Mouse (Mus musculus) CD4-positive helper T cell, adult 2 months (primary cell): ENCODE results near the gene Gm33543.

Experiments used
- DNase-seq: peaks from one replicate; pipeline ENCODE4 v3.0.0-alpha.2; 2012; ENCODE audit warnings: low read depth, missing footprints, low spot score

The Gm33543 gene

DNA sequence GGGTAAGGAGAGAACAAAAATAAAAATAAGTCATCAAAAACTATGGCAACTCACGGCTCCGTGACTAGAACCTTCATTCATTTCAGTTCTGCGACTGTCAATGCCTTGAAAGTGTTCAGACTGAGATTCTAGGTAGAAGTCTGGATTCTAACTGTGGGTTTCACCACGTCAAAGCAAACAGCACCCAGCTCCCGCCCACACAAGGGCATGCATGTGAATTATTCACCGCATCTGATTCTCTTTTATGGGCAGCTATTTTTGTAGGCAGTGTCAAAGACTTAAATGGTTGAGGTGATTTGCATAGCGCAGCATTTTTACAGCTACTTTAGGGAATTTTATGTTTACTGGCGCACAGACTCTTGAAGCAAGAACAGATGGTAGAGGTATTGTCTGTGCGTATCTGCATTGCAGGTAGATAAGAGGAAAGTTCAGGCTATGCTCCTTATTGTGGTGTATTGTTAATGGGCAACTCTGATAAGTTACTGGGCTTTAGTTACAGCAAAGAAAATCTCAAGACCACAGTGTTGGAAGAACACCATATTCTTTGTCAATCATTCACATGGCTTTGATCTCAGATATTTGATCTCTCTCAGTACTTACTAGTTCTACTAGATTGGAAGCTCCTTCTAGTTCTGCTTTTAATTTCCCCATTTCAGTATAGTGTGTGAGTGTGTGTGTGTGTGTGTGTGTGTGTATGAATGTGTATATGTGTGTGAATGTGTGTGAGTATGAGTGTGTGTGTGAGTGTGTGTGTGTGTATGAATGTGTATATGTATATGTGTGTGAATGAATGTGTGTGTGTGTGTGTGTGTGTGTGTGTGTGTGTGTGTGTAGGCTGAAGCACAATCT lies at the start of gene Gm33543:
Gm33543 (minus strand) TSS at position 142 of the 849 bp plus-strand sequence.
- DNase-seq: peak; percentile 71

DNA sequence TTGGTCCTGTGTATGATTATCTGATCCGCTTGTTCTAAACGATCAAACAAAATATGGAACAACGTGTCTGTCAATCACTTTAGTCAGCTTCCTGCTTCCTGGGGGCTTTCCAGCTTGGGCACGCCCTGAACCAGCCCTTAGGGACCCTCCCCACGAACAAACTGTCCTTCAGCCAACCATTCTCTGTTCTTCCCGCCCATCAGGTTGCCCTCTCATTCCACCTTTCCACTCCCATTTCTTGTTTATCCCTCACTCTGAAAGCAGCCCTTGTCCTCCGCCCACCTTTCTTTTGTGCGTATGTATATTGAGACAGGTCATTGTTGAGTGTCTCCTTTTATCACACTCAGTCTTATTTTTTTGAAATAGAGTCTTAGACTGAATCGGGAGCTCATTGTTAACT lies 49.4 kb upstream of the Gm33543 start:
- DNase-seq: no peak

DNA sequence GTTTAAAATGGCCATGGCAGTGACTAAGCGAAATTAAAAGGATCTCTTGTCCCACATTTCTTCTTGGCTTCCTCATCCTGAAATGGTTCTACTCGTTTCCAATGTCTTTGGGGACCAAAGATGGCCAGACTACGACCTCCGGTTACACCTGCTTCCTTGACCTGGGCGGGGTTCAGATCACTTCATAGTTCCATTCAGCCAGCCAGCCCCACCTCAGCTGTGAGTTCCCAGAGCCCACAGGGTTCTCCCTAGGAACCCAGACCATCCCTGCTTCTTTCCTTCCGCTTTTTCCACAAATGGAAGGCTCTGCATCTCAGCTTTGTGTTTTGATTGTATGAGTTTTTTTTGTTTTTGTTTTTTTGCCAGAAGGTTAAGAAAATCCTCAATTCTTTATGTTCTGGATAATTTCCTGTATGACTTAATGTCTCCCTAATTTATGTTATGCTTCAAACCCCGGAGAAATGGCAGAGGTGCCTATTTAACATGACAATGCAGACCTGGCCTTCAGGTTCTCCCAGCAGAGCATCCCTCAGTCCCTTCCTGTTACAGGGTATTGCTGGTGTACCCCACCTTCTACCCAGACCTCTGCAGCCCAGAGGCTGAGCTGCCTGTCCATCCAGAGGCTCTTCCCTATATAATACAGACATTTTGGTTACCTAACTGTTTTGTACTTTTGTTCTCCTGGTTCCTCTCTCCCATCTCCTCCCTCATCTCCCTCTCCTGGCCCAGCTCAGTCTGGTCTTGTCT lies 48.7 kb upstream of the Gm33543 start:
- DNase-seq: no peak

DNA sequence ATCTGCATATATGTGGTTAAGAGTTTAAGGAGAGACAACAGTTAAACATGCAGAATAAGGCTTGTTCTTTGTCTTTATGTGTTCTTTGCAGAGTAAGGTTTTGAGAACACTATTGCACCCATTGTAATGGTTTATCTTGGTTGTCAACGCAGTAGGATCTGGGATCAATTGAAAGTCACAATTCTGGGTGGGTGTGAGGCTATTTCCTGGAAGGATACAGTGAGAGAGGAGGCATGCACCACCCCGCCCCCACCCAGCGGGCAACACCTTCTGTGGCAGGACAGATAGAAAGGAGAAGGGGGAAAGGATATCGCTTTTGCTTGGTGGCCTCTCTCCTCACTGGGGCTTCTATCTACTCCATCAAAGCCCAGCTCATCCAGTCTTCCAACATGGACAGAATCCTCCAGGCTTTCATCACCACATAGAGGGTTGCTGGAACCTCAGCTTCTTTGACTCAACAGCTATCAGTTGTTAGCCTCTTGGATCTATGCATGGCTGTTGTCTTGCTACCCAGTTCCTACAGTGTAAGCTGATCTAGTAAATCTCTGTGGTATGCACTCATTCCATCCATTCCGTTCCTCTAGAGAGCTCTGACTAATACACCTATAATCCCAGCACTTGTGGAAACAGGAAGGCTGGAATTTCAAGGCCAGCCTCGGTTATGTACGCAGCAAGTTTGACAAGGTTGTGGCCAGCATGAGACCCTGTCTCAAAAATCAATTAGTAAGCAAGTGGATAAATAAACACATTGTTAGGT lies 41.2 kb upstream of the Gm33543 start:
- DNase-seq: no peak

DNA sequence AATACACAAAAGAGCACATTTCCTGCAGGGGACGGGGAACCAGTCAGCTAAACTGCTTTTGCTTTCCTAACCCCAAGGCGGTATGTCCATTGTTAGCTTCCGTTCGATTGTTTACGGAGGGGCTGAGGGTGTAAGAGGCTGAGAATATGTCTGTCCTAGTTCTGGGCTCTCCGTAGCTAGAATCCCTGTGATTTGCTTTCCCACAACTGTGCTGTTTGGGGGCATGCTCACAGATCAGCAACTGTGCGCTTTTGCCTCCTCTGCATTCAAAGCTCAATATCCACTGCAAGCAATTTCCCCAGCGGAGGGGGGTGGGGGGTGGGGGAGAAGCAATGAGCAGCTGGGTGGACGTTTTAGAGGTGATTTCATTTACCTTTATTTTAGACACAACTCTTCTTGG lies 39.3 kb upstream of the Gm33543 start:
- no peak for DNase-seq

DNA sequence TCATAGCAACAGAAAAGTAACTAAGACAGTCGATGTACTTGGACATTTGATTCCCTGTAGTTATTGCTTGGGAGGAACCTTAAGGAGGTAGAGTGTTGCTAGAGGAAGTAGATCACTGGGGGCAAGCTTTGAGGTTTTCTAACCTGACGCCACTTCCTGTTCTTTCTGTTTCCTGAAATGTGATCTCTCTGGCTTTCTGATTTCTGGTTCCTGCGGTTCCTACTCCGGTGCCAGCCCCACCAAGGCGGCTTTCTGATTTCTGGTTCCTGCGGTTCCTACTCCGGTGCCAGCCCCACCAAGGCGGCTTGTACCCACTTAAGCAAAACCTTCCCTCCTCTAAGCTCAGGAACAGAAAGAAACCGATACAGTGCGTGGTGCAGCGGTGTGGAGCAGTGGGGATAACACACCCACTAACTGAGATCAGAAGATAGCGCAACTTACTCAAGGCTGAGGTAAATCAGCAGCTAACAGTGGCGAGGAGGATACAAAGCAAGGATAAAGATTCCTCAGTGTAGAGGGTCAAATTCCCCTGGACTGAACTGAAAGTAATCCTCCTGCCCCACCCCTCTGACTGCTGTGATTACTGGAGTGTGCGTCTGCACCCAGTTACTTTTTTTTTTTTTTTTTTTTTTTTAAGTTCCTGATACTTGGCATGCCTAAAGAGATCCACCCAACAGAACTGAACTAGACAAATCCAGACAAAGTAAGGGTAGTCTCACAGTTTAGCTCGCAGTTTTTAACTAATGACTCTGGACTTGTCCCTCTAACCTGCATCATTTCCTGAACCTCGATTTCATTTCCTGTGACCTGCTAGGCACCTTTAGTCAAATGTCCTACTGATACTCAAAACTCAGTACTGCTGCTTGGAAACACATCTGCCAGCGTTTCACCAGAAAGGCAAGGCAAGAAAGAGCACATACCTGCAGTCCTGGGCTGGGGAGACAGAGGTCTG lies 37.5 kb upstream of the Gm33543 start:
- DNase-seq: peak; percentile 71

DNA sequence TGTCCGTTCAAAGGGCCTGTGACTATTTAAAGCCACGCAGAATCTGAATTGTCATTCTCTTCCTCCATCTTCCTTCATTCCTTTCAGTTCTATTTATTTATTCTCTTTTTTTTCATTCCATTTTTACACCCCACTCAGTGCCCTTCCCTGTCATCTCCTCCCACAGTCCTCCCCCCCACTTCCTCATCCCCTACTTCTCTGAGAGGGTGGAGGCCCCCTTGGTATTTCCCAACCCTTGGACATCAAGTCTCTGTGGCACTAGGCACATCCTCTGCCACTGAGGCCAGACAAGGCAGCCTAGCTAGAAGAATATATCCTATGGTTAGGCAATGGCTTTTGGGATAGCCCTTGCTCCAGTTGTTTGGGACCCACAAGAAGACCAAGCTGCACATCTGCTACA lies 28.1 kb upstream of the Gm33543 start:
- no peak for DNase-seq

DNA sequence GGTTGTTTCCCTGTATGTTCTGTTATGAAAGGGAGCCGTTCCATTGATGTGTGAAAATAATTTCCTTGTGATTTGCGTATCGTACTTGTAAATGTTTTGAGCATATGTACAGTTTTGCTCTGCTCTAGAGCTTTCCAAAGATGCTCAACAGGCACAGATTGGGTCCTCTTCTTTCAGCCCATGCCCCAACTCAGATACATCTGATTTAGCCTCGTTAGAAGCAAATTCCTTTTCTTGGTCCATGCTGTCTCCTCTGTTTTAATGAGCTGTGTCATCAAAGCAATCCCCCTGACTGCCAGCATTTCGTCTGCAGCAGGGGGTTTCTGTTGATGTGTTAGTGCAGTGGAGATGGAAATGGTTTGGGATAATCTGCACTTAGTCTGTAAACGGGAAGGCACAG lies 25.6 kb upstream of the Gm33543 start:
- DNase-seq: no peak

DNA sequence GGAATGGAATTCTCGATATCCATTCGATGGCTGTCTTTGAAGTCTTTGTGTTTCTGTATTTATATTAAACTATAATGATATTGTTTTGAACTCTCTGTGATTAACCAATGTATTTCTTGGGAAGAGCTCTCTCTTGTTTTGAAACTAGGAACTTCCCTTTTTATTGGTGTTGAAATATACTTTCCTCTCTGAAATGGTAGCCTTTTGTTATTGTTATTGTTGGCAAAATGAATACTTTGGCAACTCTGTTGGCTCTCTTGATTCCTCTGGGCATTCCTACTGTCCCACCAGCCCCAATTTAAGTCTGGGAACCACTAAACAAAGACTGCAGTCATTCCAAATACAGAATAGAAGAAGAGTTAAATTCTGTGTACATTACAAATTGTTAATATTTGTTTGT lies 24.9 kb upstream of the Gm33543 start:
- no peak for DNase-seq

DNA sequence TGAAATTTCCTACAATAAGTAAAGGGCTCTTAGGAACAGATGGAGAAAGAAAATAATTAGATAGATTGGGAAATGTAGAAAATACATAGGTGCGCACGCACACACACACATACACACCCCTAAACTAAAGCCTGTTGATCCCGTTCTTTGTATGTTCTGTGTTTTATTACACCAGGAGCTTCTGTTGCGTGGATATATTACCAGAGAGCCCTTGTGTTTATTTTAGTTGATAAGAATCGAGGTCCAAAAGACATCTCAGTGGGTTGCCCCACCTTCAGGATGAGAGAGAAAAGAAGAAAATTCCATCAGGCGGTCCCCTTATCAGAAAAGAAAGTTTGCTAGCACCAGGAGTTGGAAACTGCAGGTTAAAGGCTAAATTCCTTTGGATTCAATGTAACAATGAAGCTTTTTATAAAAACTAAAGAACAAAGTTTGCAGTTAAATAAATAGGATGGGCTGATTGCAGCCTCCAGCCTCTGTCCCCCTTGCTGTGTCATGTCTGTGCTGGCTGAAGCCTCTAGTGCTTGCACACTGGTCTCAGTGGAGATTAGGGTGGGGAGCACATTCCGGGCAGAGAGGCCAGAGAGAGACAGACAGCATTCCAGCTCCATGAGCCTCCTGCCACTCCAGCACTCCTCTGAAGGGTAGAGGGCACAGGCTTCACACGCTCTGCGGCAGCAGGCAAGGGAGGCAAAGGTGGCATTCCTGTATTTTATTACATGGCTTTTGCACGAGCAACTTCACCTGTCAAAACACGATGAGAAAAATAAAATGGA lies 21.8 kb upstream of the Gm33543 start:
- no peak for DNase-seq

DNA sequence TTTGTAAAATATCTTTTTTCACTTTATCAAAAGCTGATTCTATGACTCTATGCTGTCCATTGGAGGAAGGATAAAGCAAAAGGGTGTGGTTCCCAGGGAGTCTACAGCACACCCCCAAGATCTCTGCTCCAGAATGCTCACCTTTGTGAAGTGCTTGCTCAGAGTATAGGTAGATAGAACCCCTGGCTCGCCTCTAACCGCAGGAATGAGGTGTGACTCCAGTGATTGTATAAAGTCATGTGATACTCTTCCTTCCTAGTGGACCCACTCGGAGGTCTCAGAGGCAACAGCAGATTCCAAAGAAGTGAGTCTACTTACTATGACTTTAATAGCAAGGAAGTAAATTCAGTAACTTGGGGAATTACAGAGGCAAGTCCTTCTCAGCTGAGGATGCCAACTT lies 19.9 kb upstream of the Gm33543 start:
- no peak for DNase-seq

DNA sequence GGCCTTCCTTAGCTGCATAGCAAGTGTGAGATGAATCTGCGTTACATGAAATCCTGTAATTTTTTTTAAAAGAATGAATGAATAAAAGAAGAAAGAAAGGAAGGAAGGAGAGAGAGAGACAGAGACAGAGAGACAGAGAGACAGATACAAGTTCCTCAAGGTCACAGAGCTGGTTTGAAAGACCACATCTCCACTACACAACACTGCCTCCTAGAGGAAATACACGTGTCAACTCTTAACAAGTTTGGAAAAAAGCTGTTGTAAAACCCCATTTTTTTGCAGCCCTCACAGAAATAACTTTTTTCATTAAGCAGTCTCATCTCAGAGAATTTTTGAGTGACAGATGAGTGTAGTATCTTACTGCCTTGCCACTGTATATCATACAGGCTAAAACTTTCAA lies 15.4 kb upstream of the Gm33543 start:
- peak; percentile 66 for DNase-seq

DNA sequence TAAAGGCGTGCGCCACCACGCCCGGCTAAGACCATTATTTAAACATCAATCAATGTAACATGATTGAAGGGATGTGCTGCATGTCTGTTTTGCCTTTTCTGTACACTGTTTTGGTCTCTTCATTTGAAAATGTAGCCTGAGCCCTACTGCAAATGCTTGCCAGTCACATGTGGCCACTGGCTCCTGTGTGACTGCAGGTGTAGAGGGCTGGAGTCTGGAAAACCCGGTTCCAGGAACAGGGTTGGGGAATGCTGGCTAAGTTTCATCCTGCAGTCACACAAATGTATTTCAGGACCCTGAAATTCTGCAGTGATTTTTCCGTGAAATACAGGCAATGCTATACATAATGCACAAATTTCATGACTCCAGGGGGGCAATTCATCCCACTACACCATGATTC lies 12.7 kb upstream of the Gm33543 start:
- DNase-seq: no peak

DNA sequence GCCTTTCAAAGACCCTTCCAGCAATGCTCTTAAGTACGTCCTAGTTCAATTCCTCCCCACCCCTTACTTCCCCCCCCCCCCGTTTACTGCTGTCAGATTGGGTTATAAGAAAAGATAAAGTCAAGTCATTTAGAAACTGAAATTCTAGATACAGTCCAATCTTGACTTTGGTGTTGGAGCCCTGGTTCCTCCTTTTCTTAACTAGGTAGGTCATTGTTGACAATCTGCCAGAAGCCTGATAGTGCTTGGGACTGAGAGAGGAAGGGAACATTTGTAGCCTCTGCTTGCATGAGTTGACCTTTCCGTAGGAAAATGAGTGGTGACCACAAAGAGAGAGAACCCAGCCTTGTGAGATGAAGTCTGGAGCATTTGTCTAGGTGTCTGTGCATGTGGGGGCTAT lies 7.8 kb upstream of the Gm33543 start:
- DNase-seq: no peak

DNA sequence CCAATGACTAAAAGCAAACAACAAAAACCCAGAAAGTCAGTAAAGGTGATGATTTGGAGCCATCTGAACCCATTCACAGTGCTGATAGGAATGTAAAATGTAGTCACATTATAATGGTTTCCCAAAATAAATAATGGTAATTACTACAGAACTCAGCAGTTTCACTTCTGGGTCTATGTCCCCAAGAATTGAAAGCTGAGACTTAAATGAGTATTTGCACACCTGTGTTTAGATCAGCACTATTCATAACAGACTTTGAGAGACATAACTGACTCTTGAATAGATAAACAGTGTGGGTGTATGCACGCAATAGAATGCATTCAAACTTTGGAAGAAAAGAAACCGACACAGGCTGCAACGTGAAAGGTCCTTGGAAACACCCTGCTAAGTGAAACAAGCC lies 4.0 kb upstream of the Gm33543 start:
- DNase-seq: no peak

DNA sequence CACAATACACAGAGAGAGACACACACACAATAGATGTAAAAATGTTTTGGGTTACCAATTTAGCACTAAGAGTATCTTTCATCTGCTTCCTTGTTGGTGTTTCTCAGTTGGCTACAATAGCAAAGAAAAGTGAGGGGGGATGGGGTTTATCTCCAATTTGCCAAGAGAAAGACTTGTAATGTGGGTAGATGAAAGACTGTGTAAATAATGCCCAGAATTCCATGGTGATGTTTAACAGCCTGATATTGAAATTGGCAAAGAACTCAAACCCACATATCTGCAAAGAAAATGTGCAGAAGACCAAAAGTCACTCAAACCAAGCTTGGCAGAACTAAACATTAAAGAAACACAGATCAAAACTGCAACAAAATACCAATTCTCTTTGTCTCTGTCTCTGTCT lies 3.6 kb upstream of the Gm33543 start:
- no peak for DNase-seq

DNA sequence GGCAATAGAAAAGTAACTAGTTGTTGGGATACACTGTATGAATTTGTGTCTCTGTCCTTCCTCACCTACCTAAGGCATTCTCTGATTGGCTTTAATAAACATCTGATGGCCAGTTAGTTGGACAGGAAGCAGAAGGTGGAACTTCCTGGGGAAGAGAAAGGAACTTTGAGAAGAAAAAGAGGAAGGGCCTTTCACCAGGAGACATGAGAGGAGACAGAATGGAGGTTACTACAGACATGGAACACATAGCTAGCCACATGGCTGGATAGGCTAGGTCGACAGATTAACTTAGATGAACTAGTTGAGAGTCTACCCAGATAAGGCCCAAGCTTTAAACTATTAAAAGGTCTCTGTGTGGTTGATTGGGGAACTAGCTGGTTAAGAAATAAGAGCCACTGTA lies 1.1 kb upstream of the Gm33543 start:
- no peak for DNase-seq

DNA sequence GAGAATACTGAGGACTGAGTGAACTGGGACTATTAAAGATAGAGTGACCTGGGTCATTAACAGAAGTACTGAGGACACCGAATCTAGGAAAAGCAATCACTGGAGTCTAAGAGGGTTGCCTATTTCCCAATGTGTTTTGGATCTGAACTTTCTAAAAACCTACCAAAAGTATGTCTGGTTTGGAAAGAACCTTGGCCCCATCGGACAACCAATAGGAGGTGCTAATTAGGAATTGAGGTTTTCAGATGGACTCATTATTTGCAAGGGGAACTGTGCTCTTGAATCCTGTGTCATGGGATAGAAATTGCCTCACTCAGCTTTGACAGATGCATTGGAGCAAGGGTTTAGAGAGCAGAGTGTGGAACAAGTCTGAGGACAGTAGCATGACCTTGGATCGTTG lies 1.5 kb downstream of the Gm33543 start:
- no peak for DNase-seq

DNA sequence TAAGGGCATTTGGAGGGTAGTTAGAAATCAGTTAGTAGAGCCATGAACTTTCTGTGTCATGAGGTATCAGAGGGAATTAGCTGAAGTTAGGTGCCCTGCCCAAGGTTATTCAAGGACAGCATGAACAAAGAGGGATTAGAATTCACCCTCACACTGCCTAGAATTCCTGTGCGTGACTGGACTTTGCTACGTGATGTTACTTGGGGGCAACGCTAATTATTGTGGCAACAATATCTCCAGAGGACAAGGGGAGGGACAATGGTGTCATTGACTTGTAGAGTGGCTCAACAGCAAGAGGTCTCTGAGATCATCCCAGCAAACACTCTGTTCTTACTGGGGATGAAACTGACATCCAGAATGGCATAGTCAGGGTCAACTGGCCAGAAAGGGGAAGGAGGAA lies 2.9 kb downstream of the Gm33543 start:
- no peak for DNase-seq

DNA sequence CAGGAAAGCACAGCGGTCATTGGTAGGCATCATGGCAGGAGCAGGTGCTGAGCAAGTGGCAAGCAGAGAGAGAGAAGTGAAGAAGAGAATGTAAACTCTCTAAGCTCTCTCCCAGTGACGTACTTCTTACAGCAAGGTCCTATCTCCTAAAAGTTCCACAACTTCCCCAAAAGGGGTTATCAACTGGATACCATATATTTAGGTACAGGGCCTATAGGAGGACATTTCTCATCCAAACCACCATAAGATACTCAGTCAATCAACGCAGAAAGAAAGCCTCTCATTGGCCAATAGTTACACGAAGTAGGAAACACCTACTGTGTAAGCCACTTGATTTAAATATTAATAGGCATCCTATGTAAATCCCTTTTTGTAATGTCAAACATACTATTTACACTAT lies 3.7 kb downstream of the Gm33543 start:
- DNase-seq: no peak
